Mouse (Mus musculus) bone marrow, adult 2 months (tissue): ENCODE measurements around the gene Pik3r2. TPM values are rescaled to one million over a fixed set of nuclear protein-coding genes. Genes with fewer than 3 reads are reported as not detected.

ENCODE experiments used
- H3K27ac ChIP-seq: fragments of 200-500 bp; 2 replicates; pipeline ENCODE4 v1.5.1; 2012; ENCODE audit warnings: low read depth, mild to moderate bottlenecking, control low read depth, inconsistent platforms, low read length; ENCODE audit not compliant: control insufficient read depth, poor library complexity, insufficient read depth
- H3K4me1 ChIP-seq: fragments of 200-500 bp; 2 replicates; pipeline ENCODE4 v1.6.1; 2011; ENCODE audit warnings: low read length; ENCODE audit not compliant: control insufficient read depth, insufficient read depth
- H3K4me3 ChIP-seq: fragments of 200-500 bp; replicated peaks from 2 replicates; pipeline ENCODE3; 2011; ENCODE audit warnings: mild to moderate bottlenecking, low read depth, low read length, control low read depth; ENCODE audit not compliant: control insufficient read depth
- CTCF ChIP-seq: fragments of 200-500 bp; IDR thresholded peaks from 2 replicates; pipeline ENCODE4 v1.5.1; 2011; ENCODE audit warnings: low read length, control low read depth; ENCODE audit not compliant: control insufficient read depth, insufficient read depth
- POLR2A ChIP-seq: fragments of 200-500 bp; IDR thresholded peaks from 2 replicates; pipeline ENCODE4 v1.6.1; 2011; ENCODE audit warnings: low read depth, mild to moderate bottlenecking, control low read depth, low read length, borderline replicate concordance; ENCODE audit not compliant: control insufficient read depth
- WGBS: fragments of 180-500 bp; shearing (Covaris S2); methylation state at CpG from one replicate; pipeline ENCODE4 v1.1.7; 2018; 5-methylcytosine and 5-hydroxymethylcytosine counted together
- polyA plus RNA-seq: library from polyadenylated mRNA; stranded (reverse); fragments of >200 nt; gene quantifications from 2 replicates; pipeline ENCODE4 v1.2.4, GENCODE M21; 2011; ENCODE audit warnings: low replicate concordance; ENCODE audit not compliant: missing spikeins, insufficient read depth, insufficient read length

The Pik3r2 gene
- polyA plus RNA-seq, 1 experiment, result 19.5 TPM

DNA sequence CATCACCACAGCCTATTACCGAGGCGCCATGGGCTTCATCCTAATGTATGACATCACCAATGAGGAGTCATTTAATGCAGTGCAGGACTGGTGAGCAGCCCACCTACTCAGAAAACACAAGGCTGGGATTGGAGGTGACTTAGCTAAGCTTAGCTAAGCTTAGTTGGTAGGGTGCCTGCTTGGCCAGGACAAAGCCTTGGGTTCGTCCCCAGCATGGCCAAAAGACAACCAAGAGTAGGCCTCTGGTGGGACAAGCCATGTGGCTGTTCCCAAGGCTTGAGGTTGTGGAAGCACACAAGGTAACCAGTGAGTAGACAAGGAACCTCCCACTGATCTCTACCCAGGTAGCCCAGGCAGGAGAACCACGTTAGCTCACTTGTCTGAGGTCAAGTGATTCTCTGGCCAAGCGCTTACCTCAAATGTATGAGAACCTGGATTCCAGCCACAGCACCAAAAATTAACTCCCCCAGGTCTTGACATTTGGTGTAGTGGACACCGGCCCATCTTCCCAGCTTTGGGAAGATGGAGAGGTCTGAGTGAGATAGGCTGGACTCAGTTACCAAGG is 20.0 kb downstream of the Pik3r2 start:
- H3K4me3 ChIP-seq, result no peak overlapping the region
- peaks cover 7% of the 10 kb centered on the region for H3K4me1 ChIP-seq
- no peak overlapping the region for H3K27ac ChIP-seq
- TF ChIP-seq POLR2A, result no peak
- no peak for TF ChIP-seq CTCF
- WGBS, result 94% methylated on average over 6 of the region's 6 CpGs

GRCm38 (mm10) chr8:70755661-70756475 is 20.6 kb downstream of the Pik3r2 start:
- Histone ChIP-seq H3K4me1 (peaks cover 7% of the 10 kb centered on the region), H3K27ac (no peak overlapping the region), H3K4me3 (peak overlapping the region; percentile 2)
- TF ChIP-seq CTCF, result no peak
- TF ChIP-seq POLR2A, result no peak
- WGBS, result 83% methylated on average over 24 of the region's 24 CpGs

DNA sequence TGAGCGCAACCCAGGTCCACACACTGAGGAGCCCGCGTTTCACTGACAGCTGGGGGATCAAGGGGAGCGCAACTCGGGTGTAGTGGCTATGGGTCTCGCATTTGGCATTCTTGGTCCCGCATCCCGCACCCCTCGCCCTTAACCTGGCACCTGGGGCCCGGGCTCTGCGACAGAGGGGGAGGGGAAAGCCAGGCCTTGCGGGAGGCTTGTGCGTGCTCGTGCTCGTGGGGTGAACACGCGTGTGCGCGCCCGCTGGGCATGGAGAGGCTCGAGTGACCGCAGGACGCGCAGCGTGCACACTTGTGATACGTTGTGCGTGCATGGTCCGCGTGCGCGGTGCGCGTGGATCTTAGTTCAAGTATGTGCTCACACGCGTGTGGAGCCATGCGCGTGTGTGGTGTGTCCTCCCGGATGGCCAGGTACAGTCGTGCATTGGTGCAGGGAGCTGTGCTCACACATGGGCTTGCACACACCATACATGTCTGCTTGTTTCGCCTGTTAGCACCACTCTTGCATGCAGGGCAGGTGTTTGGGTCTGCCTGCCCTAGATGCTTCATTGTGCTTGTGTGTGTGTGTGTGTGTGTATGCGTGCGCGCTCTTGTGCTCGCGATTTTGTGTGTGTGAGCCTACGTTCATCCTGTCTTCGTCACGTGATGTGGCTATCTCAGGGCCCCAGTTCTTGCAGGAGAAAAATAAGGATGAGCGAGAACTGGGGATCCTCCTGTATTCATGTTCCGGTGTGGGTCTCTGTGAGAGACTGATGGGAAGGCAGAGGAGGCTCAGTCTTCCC is 21.4 kb downstream of the Pik3r2 start:
- TF ChIP-seq POLR2A (peak; percentile 22; the same call in 1 of the 2 replicates), CTCF (no peak)
- peak overlapping the region; percentile 78 for H3K4me3 ChIP-seq
- 0 out of 2 replicates have a peak overlapping the region, but pooled peaks have one; percentile 1 for H3K27ac ChIP-seq
- H3K4me1 ChIP-seq, result peaks cover 7% of the 10 kb centered on the region
- 10% methylated on average over 50 of the region's 50 CpGs for WGBS

DNA sequence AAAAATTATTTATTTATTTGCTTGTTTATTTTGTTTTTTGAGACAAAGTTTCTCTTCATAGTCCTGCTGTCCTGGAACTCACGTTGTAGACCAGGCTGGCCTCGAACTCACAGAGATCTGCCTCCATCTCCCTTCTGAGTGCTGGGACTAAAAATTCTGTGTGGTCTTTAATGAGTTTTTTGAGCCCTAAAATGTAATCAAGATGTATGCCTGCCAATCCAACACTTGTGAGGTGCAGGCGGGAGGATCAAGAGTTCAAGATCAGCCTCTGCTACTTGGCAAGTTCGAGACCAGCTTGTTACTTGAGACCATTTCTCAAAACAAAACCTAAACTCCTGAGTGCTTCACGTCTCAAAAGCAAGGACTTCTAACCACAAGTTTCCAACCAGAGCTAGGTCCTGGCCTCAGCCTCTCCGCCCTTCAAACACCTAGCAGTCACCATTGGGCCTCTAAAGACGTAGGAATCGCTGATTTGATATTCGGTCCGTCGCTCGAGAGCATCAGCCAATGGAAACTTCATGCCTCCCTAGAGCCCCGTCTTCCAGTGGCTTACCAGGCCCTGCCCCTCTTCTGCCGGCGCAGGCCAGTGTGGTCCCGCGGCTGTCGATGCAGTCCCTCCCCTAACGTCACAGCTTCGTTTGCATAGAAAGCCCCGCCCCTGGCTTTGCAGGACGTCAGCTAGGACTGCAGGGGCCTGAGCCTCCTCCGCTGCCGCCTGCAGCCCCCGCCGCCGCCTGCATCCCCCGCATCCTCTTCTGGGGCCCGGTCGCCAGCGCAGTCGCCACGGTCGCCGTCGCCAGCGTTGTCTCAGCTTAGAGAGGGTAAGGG is 22.3 kb downstream of the Pik3r2 start, which contains the start of gene Rab3a:
Gene Rab3a (plus strand): TSS at position 637 of the 828 bp plus-strand sequence.
- 7% methylated on average over 37 of the region's 37 CpGs for WGBS
- H3K27ac ChIP-seq, result peak within 1 kb of the TSS; percentile 69
- TF ChIP-seq POLR2A, result peak; percentile 56; the same call in 1 of the 2 replicates
- TF ChIP-seq CTCF, result no peak
- H3K4me3 ChIP-seq, result peak within 1 kb of the TSS; percentile 78
- peaks cover 4% of the 10 kb centered on the region; the same call in 1 of the 2 replicates for H3K4me1 ChIP-seq

GRCm38 (mm10) chr8:70753151-70753550 is 23.4 kb downstream of the Pik3r2 start:
- WGBS, result 5% methylated on average over 21 of the region's 21 CpGs
- Histone ChIP-seq H3K27ac (peak overlapping the region; percentile 69), H3K4me1 (peaks cover 4% of the 10 kb centered on the region; the same call in 1 of the 2 replicates), H3K4me3 (peak overlapping the region; percentile 8)
- peak; percentile 18; the same call in 1 of the 2 replicates for TF ChIP-seq POLR2A
- TF ChIP-seq CTCF, result no peak

DNA sequence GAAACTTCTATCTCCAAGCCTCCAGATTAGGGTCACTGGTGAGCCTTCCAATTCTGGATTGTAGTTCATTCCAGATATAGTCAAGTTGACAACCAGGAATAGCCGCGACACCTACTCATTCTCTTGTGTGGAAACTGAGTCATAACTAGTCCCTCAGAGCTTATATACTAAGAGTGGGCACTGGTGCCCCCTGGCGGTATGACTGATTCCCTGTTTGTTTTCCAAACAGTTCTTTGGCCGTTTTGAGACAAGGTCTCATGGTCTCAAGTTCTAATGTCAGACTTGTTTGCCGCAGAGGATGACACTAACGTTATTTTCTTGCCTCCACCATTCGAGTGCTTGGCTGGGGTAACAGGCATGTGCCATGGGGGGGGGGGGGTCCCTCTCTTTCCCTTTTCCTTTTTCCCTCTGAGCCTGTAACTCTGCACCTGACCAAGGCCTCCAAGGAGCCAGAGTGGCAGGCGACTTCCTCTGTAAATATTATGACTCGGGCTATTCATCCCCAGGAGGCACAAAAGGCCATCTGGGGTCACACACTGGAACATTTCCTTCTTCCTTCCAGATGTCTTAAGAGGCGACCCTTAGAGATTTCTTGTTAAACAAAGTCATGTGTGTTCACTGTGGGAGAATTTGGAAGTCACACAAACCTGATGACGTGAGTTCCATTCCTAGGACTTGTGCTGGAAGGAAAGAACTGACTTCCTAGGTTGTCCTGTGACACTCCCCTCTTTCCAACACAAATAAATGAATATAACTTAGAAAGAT is 24.3 kb downstream of the Pik3r2 start:
- TF ChIP-seq POLR2A (no peak), CTCF (peak; percentile 40; the same call in 1 of the 2 replicates)
- 19% methylated on average over 11 of the region's 11 CpGs for WGBS
- no peak overlapping the region for H3K4me3 ChIP-seq
- H3K27ac ChIP-seq, result peak overlapping the region; percentile 39; the same call in 1 of the 2 replicates
- peaks cover 4% of the 10 kb centered on the region; the same call in 1 of the 2 replicates for H3K4me1 ChIP-seq

- H3K4me3 ChIP-seq, result no peak overlapping the region
- peaks cover 3% of the 10 kb centered on the region; the same call in 1 of the 2 replicates for H3K4me1 ChIP-seq
- no peak for TF ChIP-seq CTCF
- no peak for TF ChIP-seq POLR2A
- 74% methylated on average over 13 of the region's 13 CpGs for WGBS
- H3K27ac ChIP-seq, result peak overlapping the region; percentile 50
These were observed 26.3 kb downstream of the Pik3r2 start for GRCm38 (mm10) chr8:70750128-70750680.
